Mouse (Mus musculus): ENCODE results near the gene Gmcl1. TPM values are rescaled to one million over a fixed set of nuclear protein-coding genes. Genes with fewer than 3 reads are reported as not detected.

Gene Gmcl1
- total and polyA plus RNA-seq, 2 experiments: 3.4 to 6.4 TPM

DNA sequence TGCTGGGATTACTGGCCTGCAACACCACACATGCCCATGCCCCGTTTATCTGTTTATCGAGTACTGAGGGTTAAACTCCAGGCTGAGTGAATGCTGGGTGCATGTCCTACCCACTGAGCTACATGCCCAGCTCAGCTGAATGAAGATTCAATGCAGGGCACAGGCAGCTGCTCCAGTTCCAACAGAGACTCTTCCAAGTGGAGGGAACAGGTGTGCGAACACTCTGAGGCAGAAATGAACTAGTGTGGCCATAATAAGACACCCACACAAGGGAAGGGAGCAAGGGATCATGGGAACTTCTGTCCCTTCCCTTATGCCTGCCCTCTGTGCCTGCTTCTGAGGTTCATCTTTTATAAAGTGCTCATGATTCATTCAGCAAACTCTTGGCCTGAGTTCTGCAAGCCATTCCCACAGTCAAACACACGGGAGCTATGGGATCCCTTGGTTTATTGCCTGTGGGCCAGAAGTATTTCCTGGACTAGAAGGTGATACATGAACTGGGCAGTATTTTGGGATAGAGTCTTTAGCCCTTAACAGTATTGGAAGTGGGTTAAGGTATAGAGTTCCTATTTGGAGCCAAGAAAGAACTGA lies 35.1 kb upstream of the Gmcl1 start:
- Histone ChIP-seq H3K79me2 (ENCODE audit: control insufficient read depth, insufficient read depth, low read length) (no peaks in the 10 kb centered on the region), H3K27ac (replicated peaks; ENCODE audit: insufficient read depth, low read depth, low read length) (no peak overlapping the region), H3K27me3 (ENCODE audit: control insufficient read depth, insufficient read depth, low read length) (no peaks in the 10 kb centered on the region), H3K36me3 (ENCODE audit: control insufficient read depth, insufficient read depth, low read length) (no peaks in the 10 kb centered on the region), H3K4me1 (ENCODE audit: control insufficient read depth, insufficient read depth, low read length) (peaks cover 6% of the 10 kb centered on the region), H3K9ac (ENCODE audit: low read depth, low read length) (no peak overlapping the region), H3K4me3 (ENCODE audit: insufficient read depth, low read depth, low read length) (no peak overlapping the region)
- no peak for DNase-seq (ENCODE audit: extremely low read depth, low read depth, low spot score)
- TF ChIP-seq POLR2A (IDR thresholded peaks at IDR 0.05; ENCODE audit: extremely low read depth, insufficient read depth, low read length): no peak
- no peak for TF ChIP-seq CTCF (IDR thresholded peaks at IDR 0.05; ENCODE audit: low read depth, low read length)
- 64% methylated on average over 4 of the region's 4 CpGs for WGBS

DNA sequence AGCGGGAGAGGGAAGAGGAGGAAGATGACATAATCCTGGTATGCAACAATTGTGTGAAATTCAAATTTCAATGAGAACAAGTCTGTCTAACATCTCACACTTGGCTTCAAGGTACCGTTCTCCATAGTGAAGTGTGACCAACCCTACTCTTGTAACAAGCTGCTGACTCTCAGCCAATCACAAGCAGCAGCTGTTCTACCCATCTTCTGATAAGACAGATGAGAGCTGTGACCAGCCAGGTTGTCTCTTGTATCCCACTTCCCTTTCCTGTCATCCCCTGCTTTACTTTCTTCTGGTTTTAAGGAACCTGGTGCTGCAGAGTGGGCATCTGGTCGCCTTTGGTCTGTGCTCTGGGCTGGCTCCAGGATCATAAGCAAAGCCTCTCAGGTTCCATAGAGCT lies 34.3 kb upstream of the Gmcl1 start:
- no peak for DNase-seq (ENCODE audit: extremely low read depth, low read depth, low spot score)
- Histone ChIP-seq H3K4me3 (ENCODE audit: insufficient read depth, low read depth, low read length) (no peak overlapping the region), H3K9ac (ENCODE audit: low read depth, low read length) (no peak overlapping the region), H3K4me1 (ENCODE audit: control insufficient read depth, insufficient read depth, low read length) (peaks cover 6% of the 10 kb centered on the region), H3K27me3 (ENCODE audit: control insufficient read depth, insufficient read depth, low read length) (no peaks in the 10 kb centered on the region), H3K27ac (replicated peaks; ENCODE audit: insufficient read depth, low read depth, low read length) (no peak overlapping the region), H3K36me3 (ENCODE audit: control insufficient read depth, insufficient read depth, low read length) (no peaks in the 10 kb centered on the region), H3K79me2 (ENCODE audit: control insufficient read depth, insufficient read depth, low read length) (no peaks in the 10 kb centered on the region)
- WGBS: 90% methylated on average over 3 of the region's 3 CpGs
- TF ChIP-seq POLR2A (IDR thresholded peaks at IDR 0.05; ENCODE audit: extremely low read depth, insufficient read depth, low read length) (no peak), CTCF (IDR thresholded peaks at IDR 0.05; ENCODE audit: low read depth, low read length) (no peak)

DNA sequence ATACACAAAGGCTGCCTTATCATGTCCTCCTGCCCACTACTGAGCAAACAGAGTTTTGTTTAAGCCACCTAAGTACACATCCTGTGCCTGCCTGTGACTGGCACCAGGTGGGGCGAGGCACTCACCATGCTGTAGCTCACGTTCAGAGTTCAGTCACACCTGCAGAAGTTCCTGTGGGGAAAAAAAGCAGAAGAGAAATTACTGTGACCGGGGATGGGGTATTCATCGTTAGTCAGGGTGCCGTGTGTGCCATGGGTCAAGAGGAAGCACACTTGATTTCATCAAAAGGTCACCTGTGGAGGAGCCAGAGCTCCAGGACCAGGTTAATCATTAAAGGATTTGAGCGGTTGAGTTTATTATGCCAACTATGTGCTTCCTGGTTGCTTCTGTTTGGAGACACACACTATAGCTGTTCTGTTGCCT lies 32.5 kb upstream of the Gmcl1 start:
- Histone ChIP-seq H3K36me3 (ENCODE audit: control insufficient read depth, insufficient read depth, low read length) (no peaks in the 10 kb centered on the region), H3K4me3 (ENCODE audit: insufficient read depth, low read depth, low read length) (no peak overlapping the region), H3K9ac (ENCODE audit: low read depth, low read length) (no peak overlapping the region), H3K79me2 (ENCODE audit: control insufficient read depth, insufficient read depth, low read length) (no peaks in the 10 kb centered on the region), H3K27me3 (ENCODE audit: control insufficient read depth, insufficient read depth, low read length) (no peaks in the 10 kb centered on the region), H3K27ac (replicated peaks; ENCODE audit: insufficient read depth, low read depth, low read length) (peak overlapping the region; percentile 51), H3K4me1 (ENCODE audit: control insufficient read depth, insufficient read depth, low read length) (peaks cover 6% of the 10 kb centered on the region)
- peak; percentile 91 for DNase-seq (ENCODE audit: extremely low read depth, low read depth, low spot score)
- 19% methylated on average over 6 of the region's 6 CpGs for WGBS
- TF ChIP-seq POLR2A (IDR thresholded peaks at IDR 0.05; ENCODE audit: extremely low read depth, insufficient read depth, low read length): no peak
- peak; percentile 26; the same call in 1 of the 2 replicates for TF ChIP-seq CTCF (IDR thresholded peaks at IDR 0.05; ENCODE audit: low read depth, low read length)

DNA sequence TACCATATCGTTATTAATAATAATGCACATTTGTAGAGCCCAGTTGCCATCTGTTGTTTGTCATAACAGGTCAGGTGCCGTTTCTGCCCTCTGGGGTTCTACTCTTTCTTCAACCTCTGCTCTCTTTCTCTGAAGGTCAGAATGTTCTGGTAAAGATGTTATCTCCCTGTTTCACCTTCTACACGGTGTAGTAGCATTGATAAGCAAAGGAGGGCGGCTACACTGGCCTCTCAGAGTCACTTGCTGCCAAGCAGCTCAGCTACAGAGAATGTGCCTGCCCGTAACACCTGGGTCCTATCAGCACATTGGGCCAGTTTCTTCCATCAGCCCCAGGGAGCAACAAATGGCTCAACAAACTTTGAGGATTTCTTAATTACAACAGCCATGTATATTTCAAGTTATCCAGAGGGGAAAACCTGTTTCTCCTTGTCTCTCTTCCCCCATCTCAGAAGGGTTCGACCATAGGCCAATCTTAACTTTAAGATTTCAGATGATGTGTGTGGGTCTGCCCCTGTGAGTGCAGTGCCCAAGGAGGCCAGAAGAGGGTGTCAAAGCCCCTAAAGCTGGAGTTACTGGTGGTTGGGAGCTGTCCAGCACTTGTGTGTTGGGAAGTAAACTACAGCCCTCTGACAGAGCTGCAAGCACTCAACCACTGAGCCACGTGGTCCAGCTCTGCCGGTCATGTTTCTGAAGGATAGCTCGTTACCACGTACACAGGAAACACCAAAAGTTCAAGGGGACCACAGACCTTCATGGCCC lies 21.1 kb upstream of the Gmcl1 start:
- no peak overlapping the region for H3K9ac ChIP-seq (ENCODE audit: low read depth, low read length)
- no peaks in the 10 kb centered on the region for H3K4me1 ChIP-seq (ENCODE audit: control insufficient read depth, insufficient read depth, low read length)
- H3K4me3 ChIP-seq (ENCODE audit: insufficient read depth, low read depth, low read length): no peak overlapping the region
- 95% methylated on average over 10 of the region's 10 CpGs for WGBS
- H3K27me3 ChIP-seq (ENCODE audit: control insufficient read depth, insufficient read depth, low read length): no peaks in the 10 kb centered on the region
- H3K36me3 ChIP-seq (ENCODE audit: control insufficient read depth, insufficient read depth, low read length): peaks cover 12% of the 10 kb centered on the region
- DNase-seq (ENCODE audit: extremely low read depth, low read depth, low spot score): no peak
- peak; percentile 42 for TF ChIP-seq CTCF (IDR thresholded peaks at IDR 0.05; ENCODE audit: low read depth, low read length)
- TF ChIP-seq POLR2A (IDR thresholded peaks at IDR 0.05; ENCODE audit: extremely low read depth, insufficient read depth, low read length): no peak
- no peak overlapping the region for H3K27ac ChIP-seq (replicated peaks; ENCODE audit: insufficient read depth, low read depth, low read length)
- H3K79me2 ChIP-seq (ENCODE audit: control insufficient read depth, insufficient read depth, low read length): no peaks in the 10 kb centered on the region

DNA sequence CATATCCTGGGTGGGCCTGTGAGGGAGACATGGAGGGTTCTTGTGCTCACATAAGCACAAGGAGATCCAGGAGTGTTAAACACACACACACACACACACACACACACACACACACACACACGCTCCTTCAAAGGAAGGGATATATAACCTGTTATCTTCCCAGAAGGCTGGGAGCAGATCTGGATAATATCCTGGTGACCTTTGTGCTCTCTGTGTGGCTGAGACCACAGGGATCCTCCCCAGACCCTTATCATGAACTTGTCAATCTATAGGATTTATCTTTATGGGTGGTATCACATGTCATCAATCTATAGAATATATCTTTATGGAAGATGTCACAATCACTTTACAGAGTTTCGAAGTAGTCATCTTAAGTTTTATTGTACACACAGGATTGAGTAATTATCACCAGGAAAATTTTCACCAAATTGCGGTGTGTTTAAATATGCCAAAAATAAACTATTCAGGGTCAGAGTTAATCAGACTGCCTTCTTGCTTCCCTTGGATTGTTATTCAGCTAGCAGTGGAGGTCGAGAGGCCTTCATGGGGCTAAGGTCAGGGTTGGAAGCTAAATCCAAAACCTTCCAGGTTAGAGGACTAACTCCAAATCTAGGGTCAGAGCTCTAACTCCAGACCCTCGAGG lies 19.8 kb upstream of the Gmcl1 start:
- Histone ChIP-seq H3K27ac (replicated peaks; ENCODE audit: insufficient read depth, low read depth, low read length) (no peak overlapping the region), H3K4me3 (ENCODE audit: insufficient read depth, low read depth, low read length) (no peak overlapping the region), H3K9ac (ENCODE audit: low read depth, low read length) (no peak overlapping the region), H3K27me3 (ENCODE audit: control insufficient read depth, insufficient read depth, low read length) (no peaks in the 10 kb centered on the region), H3K36me3 (ENCODE audit: control insufficient read depth, insufficient read depth, low read length) (peaks cover 12% of the 10 kb centered on the region), H3K79me2 (ENCODE audit: control insufficient read depth, insufficient read depth, low read length) (no peaks in the 10 kb centered on the region), H3K4me1 (ENCODE audit: control insufficient read depth, insufficient read depth, low read length) (no peaks in the 10 kb centered on the region)
- TF ChIP-seq POLR2A (IDR thresholded peaks at IDR 0.05; ENCODE audit: extremely low read depth, insufficient read depth, low read length): no peak
- TF ChIP-seq CTCF (IDR thresholded peaks at IDR 0.05; ENCODE audit: low read depth, low read length): no peak
- no peak for DNase-seq (ENCODE audit: extremely low read depth, low read depth, low spot score)
- WGBS: 63% methylated on average over 5 of the region's 5 CpGs
